Mouse (Mus musculus) neural tube, embryonic 13.5 days (tissue): ENCODE data around the gene Hcn3. TPM values are rescaled to one million over a fixed set of nuclear protein-coding genes. Genes with fewer than 3 reads are reported as not detected.
"Not testable (repeated sequence)": the region's sequence is repeated elsewhere in the genome, so short reads cannot be mapped to it uniquely, and the experiment has no call there.

ENCODE experiments used
- ATAC-seq: fragments of 200-750 bp; cut with Nextera tagmentation; 2 replicates; pipeline ENCODE4 v1.8.0; 2017; ENCODE audit warnings: low read depth, mild to moderate bottlenecking, moderate TSS enrichment, moderate library complexity
- H3K27ac ChIP-seq: fragments of 300-500 bp; sonication (generic); replicated peaks from 2 replicates; pipeline ENCODE4 v1.5.1; 2015; ENCODE audit warnings: moderate library complexity, mild to moderate bottlenecking, inconsistent platforms
- H3K27me3 ChIP-seq: fragments of 300-500 bp; sonication (generic); 2 replicates; pipeline ENCODE4 v1.6.1; 2015; ENCODE audit warnings: mild to moderate bottlenecking, inconsistent platforms
- H3K36me3 ChIP-seq: fragments of 300-500 bp; sonication (generic); 2 replicates; pipeline ENCODE4 v1.6.1; 2015; ENCODE audit warnings: mild to moderate bottlenecking, inconsistent platforms
- H3K4me1 ChIP-seq: fragments of 300-500 bp; sonication (generic); replicated peaks from 2 replicates; pipeline ENCODE4 v1.6.1; 2015; ENCODE audit warnings: inconsistent platforms
- H3K4me2 ChIP-seq: fragments of 300-500 bp; sonication (generic); 2 replicates; pipeline ENCODE4 v1.6.1; 2015; ENCODE audit warnings: inconsistent platforms, mild to moderate bottlenecking, moderate library complexity
- H3K4me3 ChIP-seq: fragments of 300-500 bp; sonication (generic); 2 replicates; pipeline ENCODE4 v1.5.1; 2015; ENCODE audit warnings: mild to moderate bottlenecking, inconsistent platforms
- H3K9ac ChIP-seq: fragments of 300-500 bp; sonication (generic); 2 replicates; pipeline ENCODE4 v1.6.1; 2015; ENCODE audit warnings: moderate library complexity, mild to moderate bottlenecking, inconsistent platforms
- H3K9me3 ChIP-seq: fragments of 300-500 bp; sonication (generic); 2 replicates; pipeline ENCODE4 v1.6.1; 2016; ENCODE audit warnings: inconsistent platforms
- WGBS: fragments of 180-500 bp; shearing (Covaris S2); methylation state at CpG from one replicate; pipeline ENCODE4 v1.1.7; 2015; 5-methylcytosine and 5-hydroxymethylcytosine counted together
- polyA plus RNA-seq: library from polyadenylated mRNA; unstranded; fragments of >200 nt; fragmentation: Nextera tagmentation; extraction: Ambion mirVana; gene quantifications from 2 replicates; pipeline ENCODE4 v1.2.1, GENCODE M21; 2015

Hcn3 gene
- polyA plus RNA-seq, 1 experiment from 2014 or later = 34.6 TPM

- Histone ChIP-seq H3K27me3 (no peaks in the 10 kb centered on the region), H3K9me3 (no peaks in the 10 kb centered on the region), H3K27ac (peak within 1 kb of the TSS; percentile 85), H3K4me1 (peaks cover 16% of the 10 kb centered on the region), H3K4me2 (peak within 1 kb of the TSS; percentile 95), H3K36me3 (peaks cover 77% of the 10 kb centered on the region), H3K9ac (peak within 1 kb of the TSS; percentile 87), H3K4me3 (peak within 1 kb of the TSS; percentile 81)
- peak; percentile 97 for ATAC-seq
- 0% methylated on average over 43 of the region's 43 CpGs for WGBS
Measured at GRCm38 (mm10) chr3:89177242-89178106, 17.5 kb upstream of the Hcn3 start, which contains the start of gene Scamp3. Gene Scamp3 (plus strand): TSS chr3:89177473.

- WGBS = 80% methylated on average over 7 of the region's 7 CpGs
- Histone ChIP-seq H3K9me3 (no peaks in the 10 kb centered on the region), H3K27me3 (no peaks in the 10 kb centered on the region), H3K36me3 (peaks cover 76% of the 10 kb centered on the region), H3K27ac (no peak overlapping the region), H3K4me3 (no peak overlapping the region), H3K4me2 (no peak overlapping the region), H3K9ac (no peak overlapping the region), H3K4me1 (peaks cover 16% of the 10 kb centered on the region)
- ATAC-seq = no peak
Measured at GRCm38 (mm10) chr3:89176421-89176820, 16.4 kb upstream of the Hcn3 start.

GRCm38 (mm10) chr3:89175544-89175943, 15.5 kb upstream of the Hcn3 start:
- Histone ChIP-seq H3K9me3 (no peaks in the 10 kb centered on the region), H3K4me3 (no peak overlapping the region), H3K27ac (no peak overlapping the region), H3K36me3 (peaks cover 76% of the 10 kb centered on the region), H3K4me1 (peaks cover 16% of the 10 kb centered on the region), H3K9ac (no peak overlapping the region), H3K4me2 (no peak overlapping the region), H3K27me3 (no peaks in the 10 kb centered on the region)
- 90% methylated on average over 10 of the region's 10 CpGs for WGBS
- no peak for ATAC-seq

- H3K9ac ChIP-seq = no peak overlapping the region
- H3K4me1 ChIP-seq = peaks cover 16% of the 10 kb centered on the region
- peaks cover 76% of the 10 kb centered on the region for H3K36me3 ChIP-seq
- no peak overlapping the region for H3K27ac ChIP-seq
- 92% methylated on average over 11 of the region's 11 CpGs for WGBS
- no peak overlapping the region for H3K4me3 ChIP-seq
- ATAC-seq = no peak
- no peak overlapping the region for H3K4me2 ChIP-seq
- no peaks in the 10 kb centered on the region for H3K9me3 ChIP-seq
- no peaks in the 10 kb centered on the region for H3K27me3 ChIP-seq
Measured at GRCm38 (mm10) chr3:89174844-89175243, 14.8 kb upstream of the Hcn3 start.

- H3K27me3 ChIP-seq = no peaks in the 10 kb centered on the region
- no peak overlapping the region for H3K27ac ChIP-seq
- no peak overlapping the region for H3K9ac ChIP-seq
- H3K4me3 ChIP-seq = no peak overlapping the region
- H3K9me3 ChIP-seq = no peaks in the 10 kb centered on the region
- WGBS = 94% methylated on average over 19 of the region's 19 CpGs
- no peak for ATAC-seq
- peaks cover 51% of the 10 kb centered on the region for H3K36me3 ChIP-seq
- H3K4me1 ChIP-seq = peaks cover 26% of the 10 kb centered on the region
- no peak overlapping the region for H3K4me2 ChIP-seq
Measured at GRCm38 (mm10) chr3:89166945-89167344, 6.9 kb upstream of the Hcn3 start.

GRCm38 (mm10) chr3:89165268-89165870, 5.4 kb upstream of the Hcn3 start:
- Histone ChIP-seq H3K27ac (peak overlapping the region; percentile 95), H3K4me1 (peaks cover 27% of the 10 kb centered on the region), H3K27me3 (no peaks in the 10 kb centered on the region), H3K4me2 (peak overlapping the region; percentile 86), H3K36me3 (peaks cover 37% of the 10 kb centered on the region), H3K9me3 (no peaks in the 10 kb centered on the region), H3K9ac (peak overlapping the region; percentile 95), H3K4me3 (peak overlapping the region; percentile 94)
- WGBS = 31% methylated on average over 12 of the region's 12 CpGs
- ATAC-seq = no peak

GRCm38 (mm10) chr3:89164506-89165267, 4.7 kb upstream of the Hcn3 start, which contains the start of gene Clk2:
Gene Clk2 (plus strand): TSS chr3:89164795.
- H3K36me3 ChIP-seq = peaks cover 30% of the 10 kb centered on the region
- peak within 1 kb of the TSS; percentile 95 for H3K27ac ChIP-seq
- H3K4me1 ChIP-seq = peaks cover 32% of the 10 kb centered on the region
- peak within 1 kb of the TSS; percentile 94 for H3K4me3 ChIP-seq
- no peaks in the 10 kb centered on the region for H3K27me3 ChIP-seq
- H3K9ac ChIP-seq = peak within 1 kb of the TSS; percentile 95
- WGBS = under 1% methylated on average over 77 of the region's 79 CpGs
- H3K9me3 ChIP-seq = no peaks in the 10 kb centered on the region
- H3K4me2 ChIP-seq = peak within 1 kb of the TSS; percentile 86
- peak; percentile 94 for ATAC-seq

GRCm38 (mm10) chr3:89163643-89164245, 3.7 kb upstream of the Hcn3 start:
- Histone ChIP-seq H3K4me1 (peaks cover 42% of the 10 kb centered on the region), H3K9me3 (no peaks in the 10 kb centered on the region), H3K9ac (peak overlapping the region; percentile 95), H3K36me3 (peaks cover 21% of the 10 kb centered on the region), H3K27ac (peak overlapping the region; percentile 95), H3K4me2 (peak overlapping the region; percentile 86), H3K27me3 (no peaks in the 10 kb centered on the region), H3K4me3 (peak overlapping the region; percentile 94)
- no peak for ATAC-seq
- WGBS = 78% methylated on average over 5 of the region's 5 CpGs

GRCm38 (mm10) chr3:89163123-89163522, 3.1 kb upstream of the Hcn3 start:
- no peaks in the 10 kb centered on the region for H3K27me3 ChIP-seq
- H3K27ac ChIP-seq = no peak overlapping the region
- no peak for ATAC-seq
- H3K9me3 ChIP-seq = no peaks in the 10 kb centered on the region
- H3K9ac ChIP-seq = no peak overlapping the region
- peaks cover 15% of the 10 kb centered on the region for H3K36me3 ChIP-seq
- 60% methylated on average over 1 of the region's 1 CpGs for WGBS
- H3K4me2 ChIP-seq = no peak overlapping the region
- peaks cover 48% of the 10 kb centered on the region for H3K4me1 ChIP-seq
- H3K4me3 ChIP-seq = no peak overlapping the region

GRCm38 (mm10) chr3:89161786-89162185, 1.8 kb upstream of the Hcn3 start:
- peaks cover 52% of the 10 kb centered on the region for H3K4me1 ChIP-seq

GRCm38 (mm10) chr3:89161207-89161606, 1.2 kb upstream of the Hcn3 start:
- not testable (repeated sequence) for H3K27ac ChIP-seq, H3K4me2 ChIP-seq, H3K36me3 ChIP-seq, H3K27me3 ChIP-seq, H3K9me3 ChIP-seq, ATAC-seq, H3K4me3 ChIP-seq, H3K9ac ChIP-seq
- peaks cover 46% of the 10 kb centered on the region for H3K4me1 ChIP-seq

More at GRCm38 (mm10) chr3:89161786-89162185, 1.8 kb upstream of the Hcn3 start:
- Histone ChIP-seq H3K27me3 (no peaks in the 10 kb centered on the region), H3K9ac (no peak overlapping the region), H3K36me3 (peaks cover 3% of the 10 kb centered on the region), H3K9me3 (no peaks in the 10 kb centered on the region), H3K27ac (no peak overlapping the region), H3K4me3 (no peak overlapping the region), H3K4me2 (no peak overlapping the region)
- 86% methylated on average over 4 of the region's 4 CpGs for WGBS
- no peak for ATAC-seq
